15 mouse cellular contexts compared by ENCODE assay signal in the genomic region with DNA sequence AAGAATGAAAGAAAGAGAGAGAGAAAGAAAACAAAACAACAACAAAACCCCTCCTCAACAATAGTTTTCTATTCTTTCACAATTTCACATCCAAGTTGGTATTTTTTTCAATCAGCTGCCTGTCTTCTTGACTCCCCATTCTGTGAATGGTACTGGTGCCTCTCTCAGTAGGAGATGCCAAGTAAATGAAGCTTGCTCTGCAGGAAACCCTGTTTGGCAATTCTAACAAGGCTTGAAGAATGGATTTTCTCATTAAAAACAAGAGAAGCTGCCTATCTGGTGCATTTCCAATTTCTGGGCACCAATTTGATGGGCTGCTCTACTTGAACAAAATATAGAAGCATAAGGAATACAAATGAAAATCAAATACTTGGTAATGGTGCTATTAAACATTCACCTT.
"Had no signal": no experiment of that assay in that cellular context is flagged by ENCODE, and none has a peak within 500 bp of the region (broad histone marks: within the 10 kb centered on the region; RNA-seq: fewer than 3 reads in every experiment).

No protein-coding gene starts in this region.

- H3K4me3 ChIP-seq: left cerebral cortex, adult 2 months; liver, embryonic 13.5 days; myocyte; neural tube, embryonic 13.5 days had no signal

- H3K36me3 ChIP-seq: liver, embryonic 13.5 days; neural tube, embryonic 13.5 days had no signal

- H3K27ac ChIP-seq: left cerebral cortex, adult 2 months; liver, embryonic 13.5 days; neural tube, embryonic 13.5 days had no signal

- H3K9ac ChIP-seq: liver, embryonic 13.5 days; neural tube, embryonic 13.5 days had no signal

- H3K4me2 ChIP-seq: liver, embryonic 13.5 days; midbrain, embryonic 11.5 days; neural tube, embryonic 13.5 days had no signal

- DNase-seq: kidney, postnatal 10 days; kidney, postnatal 36 days; layer of hippocampus, postnatal 36 days; liver, embryonic 13.5 days; lung, adult 2 months; lung, postnatal 14 days; lung, postnatal 4 days; midbrain, embryonic 14.5 days; retina, postnatal 1 day; thymus, adult 18-20 months; thymus, postnatal 36 days had no signal

- H3K4me1 ChIP-seq: liver, embryonic 13.5 days; neural tube, embryonic 13.5 days had no signal

- H3K9me3 ChIP-seq: liver, embryonic 13.5 days; neural tube, embryonic 13.5 days had no signal

- H3K27me3 ChIP-seq: liver, embryonic 13.5 days; neural tube, embryonic 13.5 days had no signal
